Mouse (Mus musculus): ENCODE measurements at regions not wholly inside any gene's neighbourhood (a gene's known extent, or its start where the extent isn't known, plus 50 kb on each side); places are given as distances from the start of the nearest gene placed in this dataset.

DNA sequence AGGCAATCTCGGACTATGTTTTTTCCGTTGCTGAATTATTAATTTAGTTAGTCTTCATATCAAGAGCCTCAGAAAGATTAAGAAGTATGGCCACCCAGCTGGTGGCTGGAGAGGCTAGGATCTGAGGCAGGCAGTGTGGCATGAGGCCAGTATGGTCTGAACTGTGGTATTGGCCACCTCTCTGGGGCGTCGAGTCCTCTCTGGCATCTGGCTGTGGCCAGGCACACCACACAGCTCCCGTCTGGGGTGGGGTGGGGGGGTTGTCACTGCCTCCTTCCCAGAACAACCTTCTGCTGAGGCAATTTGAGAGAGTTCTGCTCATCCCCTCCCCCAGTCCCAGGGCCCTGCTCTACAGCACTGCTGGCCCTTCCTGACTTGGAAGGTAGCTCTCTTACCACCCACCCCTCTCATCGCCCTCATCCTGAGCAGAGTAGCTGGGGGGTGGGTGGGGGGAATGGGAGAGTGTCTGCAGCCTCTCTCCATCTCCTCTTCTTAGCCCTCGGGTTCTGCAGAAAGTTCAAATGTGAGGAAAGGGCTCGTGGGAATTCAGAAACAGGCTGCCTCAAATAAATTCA, 103.2 kb downstream of the Vegfa start:
- no peak for DNase-seq (ENCODE audit: low spot score in 2 of 2)

DNA sequence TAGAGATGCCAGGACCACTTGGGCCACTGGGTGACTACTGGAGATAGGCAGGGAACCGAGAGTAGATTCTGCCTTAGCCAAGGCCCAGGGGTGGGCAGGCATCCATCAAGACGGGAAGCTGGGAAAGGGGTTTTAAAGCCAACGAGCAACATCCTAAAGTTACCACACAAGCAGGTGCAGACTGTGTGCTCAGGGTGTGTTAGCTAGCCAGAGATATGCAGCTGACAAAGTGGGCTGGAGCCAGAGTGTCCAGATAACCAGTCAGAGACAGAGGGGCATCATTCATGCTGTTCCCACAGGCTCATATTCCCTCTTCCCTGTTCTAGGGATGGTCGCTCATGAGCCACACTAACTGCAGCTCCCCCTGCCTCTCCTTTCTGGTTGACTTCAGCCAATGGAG, 104.2 kb downstream of the Vegfa start:
- DNase-seq (ENCODE audit: low spot score in 2 of 2), result no peak

DNA sequence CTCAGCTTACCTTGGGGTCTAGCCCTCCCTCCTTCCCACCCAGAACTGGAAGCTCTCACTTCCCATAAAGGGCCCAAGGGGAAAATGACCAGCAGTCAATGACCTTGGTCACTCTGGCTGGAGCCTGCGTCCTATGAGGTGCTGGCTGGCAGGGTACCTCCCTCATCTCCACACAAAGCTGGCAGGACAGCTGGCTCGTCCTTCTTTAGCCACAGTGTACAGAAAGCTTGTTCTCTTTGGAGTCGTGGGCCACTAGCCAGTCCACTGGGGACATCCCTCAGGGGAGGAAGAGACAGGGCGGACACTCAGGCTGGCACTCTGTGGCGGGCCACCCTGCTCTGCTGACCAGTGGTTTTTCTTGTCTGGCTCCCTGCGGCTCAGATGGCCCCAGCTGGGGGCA, 106.3 kb downstream of the Vegfa start:
- no peak for DNase-seq (ENCODE audit: low spot score in 2 of 2)

DNA sequence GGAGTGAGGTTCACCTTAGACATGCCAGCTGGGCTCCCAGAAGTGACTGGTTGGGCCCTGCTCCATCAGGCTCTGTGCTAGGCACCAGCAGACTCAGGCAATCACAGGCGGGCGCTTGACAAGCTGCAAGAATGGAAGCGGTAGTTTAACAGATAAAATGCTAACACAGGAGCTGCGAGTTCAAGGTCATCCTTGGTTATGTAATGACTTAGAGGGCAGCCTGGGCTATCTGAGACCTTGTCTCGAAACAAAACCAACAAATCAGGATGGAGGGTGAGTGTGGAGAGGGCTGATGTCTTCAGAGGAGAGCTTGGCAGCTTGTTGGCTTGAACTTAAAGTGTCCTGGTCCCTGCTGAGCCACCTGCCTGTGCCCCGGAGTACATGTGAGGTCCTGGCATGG, 107.6 kb downstream of the Vegfa start:
- no peak for DNase-seq (ENCODE audit: low spot score in 2 of 2)

DNA sequence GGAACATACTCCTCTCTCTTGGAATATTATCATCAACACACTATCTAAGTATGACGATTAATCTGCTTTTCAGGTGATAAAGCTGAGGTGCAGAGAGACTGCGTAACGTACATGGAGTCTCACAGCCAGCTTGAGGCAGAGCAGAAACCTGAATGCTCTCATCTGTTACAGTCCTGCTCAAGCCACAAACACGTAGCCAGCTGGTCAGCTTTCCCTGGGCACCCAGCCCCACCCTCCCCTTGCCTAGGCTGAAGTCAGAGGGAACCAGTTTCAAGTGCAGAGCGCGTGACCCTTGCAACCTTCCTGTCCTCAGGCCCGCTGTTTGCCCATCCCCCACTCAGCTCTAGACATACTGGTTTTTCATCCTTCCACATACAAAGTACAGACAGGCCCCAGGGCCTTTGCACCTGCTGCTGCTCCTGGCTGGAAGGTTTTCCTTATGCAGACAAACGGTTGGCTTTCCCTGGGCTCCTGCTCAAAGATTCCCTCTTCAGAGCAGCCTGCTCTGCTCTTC, 108.9 kb downstream of the Vegfa start:
- DNase-seq (ENCODE audit: low spot score in 2 of 2), result no peak

DNA sequence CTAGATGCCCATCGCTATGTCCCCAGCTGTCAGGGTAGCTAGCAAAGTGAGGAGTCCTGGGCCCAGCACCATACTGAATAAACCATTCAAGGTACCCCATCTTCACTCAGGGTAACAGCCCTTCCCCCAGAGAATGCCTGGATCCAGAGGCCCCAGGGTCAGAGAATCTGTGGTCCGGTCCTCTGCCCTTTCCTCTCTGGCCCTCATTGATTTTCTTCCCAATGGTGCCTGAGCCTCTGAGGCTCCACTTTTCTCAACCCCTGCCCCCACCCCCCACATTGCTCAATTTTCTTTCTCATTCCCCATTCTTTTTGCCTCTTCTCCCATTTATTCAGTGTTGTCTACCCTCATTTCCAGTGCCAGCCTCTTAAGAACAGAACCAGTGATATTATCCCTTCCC, 114.5 kb downstream of the Vegfa start:
- no peak for DNase-seq (ENCODE audit: low spot score in 2 of 2)

DNA sequence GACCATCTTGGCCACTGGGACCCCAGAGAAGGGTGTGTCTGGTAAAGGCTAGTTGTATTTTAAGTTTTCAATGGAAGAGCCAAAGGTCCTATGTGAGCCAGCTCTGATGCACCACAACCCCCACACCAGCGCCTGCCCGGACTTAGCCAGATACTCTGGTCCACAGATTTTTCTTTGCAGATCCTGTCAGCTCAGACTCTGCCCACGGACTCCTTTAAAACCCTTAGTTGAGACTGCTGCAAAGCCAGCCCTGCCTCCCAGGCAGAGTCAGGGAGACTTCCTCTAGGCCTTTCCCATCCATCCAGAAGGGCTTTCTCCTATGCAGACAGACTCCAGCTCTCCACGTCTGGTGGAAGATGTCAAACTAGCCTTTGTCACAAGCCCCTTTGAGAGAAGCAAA, 115.2 kb downstream of the Vegfa start:
- no peak for DNase-seq (ENCODE audit: low spot score in 2 of 2)

DNA sequence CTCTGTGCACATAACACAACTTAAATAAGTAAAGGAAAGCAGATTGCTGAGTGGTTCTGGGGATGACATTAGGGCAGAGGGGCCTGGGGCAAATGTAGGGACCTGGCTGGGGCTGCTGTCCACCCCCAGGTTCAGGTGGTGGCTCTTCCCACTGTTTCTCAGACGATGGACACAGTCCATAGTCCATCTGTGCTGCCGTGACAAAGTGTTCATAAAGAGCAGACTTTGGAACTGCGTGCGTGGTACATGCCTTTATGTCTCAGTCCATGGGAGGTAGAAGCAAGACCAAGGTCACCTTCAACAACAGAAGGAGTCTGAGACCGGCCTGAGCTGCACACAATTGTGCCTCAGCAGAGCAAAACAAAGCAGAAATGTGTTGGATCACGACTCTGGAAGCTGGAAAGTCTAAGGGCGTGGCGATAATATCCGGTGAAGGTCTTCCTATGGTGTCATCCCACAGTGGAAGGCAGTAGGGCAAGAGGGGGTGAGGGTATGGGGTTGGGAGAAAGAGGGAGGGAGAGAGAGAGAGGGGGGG, 117.4 kb downstream of the Vegfa start:
- DNase-seq (ENCODE audit: low spot score in 2 of 2), result no peak

DNA sequence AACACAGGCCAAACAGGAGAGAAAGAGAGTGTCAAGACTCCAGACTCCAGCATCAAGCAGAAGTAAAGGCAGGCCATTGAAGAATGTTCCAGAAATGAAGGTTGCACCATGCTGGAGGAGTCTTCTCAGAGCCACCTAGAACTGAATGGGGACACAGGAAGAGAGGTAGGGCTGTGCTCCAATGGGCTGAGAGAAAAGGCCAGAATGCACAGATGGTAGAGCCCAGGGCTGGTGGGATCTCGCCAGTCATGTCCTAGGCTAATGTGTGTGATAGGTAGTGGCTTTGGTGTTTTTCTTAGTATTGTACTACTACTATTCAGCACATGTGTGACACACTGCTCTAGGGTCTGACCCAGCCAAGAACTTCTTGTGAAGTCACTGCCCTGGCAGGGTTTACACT, 117.9 kb downstream of the Vegfa start:
- DNase-seq (ENCODE audit: low spot score in 2 of 2), result no peak

DNA sequence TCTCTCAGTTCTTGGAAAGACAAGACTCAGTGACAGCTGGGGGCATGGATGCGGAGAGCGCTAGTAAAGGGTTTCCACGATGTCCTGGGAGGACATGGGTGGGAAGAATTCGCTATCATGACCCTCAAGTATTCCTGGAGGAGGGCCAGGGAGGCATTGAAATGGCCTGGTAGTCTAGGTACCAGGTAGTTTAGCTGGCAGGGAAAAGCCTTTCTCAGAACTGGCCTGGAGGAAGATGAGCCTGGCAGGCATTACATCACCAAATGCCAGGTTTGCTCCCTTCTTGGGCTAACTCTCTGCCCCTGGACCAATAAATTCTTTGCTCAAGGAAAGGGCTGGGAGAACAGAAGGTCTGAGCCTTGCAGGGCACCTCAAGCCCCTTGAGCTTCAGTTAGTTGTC, 118.5 kb downstream of the Vegfa start:
- DNase-seq (ENCODE audit: low spot score in 2 of 2), result no peak

DNA sequence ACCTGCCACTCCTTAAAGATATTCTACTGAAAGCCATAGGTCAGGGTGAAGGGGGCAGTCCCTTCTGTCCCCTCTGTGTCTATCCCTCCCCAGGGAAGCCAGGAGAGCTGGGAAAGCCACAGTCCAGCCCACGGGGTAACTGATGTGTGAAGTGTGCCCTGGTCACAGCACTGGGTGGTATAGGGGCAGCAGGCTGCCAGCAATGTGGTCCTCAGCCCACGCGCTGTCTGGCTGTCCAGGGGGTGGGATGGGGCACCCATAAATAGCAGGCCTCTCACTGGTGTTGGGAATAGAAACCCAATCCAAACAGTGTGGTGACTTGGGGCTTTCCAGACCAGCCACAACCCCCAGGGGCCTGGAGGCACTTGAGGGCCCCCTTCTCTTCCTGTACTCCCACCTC, 120.0 kb downstream of the Vegfa start:
- DNase-seq (ENCODE audit: low spot score in 2 of 2), result no peak

DNA sequence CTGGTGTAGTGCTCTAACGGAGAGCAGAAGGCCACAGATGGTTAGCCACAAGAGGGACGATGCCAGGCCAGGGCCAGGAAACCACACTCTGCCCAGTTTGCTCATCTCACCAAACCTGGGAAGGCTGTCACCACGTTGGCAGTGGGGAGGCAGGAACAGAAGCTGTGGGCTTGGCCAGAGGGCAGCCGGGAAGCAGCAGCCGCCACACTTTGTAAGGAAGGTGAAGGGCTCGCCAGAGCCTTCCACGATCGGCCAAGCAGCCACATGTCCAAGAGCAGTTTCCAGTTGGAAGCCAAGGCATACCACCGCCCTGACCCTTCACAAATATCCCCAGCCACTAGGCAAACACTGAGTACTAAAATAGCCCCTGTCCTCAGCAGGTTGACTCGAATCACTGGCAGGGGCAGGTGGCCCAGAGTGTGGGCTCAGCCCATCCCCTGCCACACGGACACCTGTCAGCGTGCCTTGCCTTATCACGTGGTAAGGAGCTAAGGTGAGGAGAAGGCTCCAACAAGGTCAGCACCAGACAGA, 120.9 kb downstream of the Vegfa start:
- DNase-seq (ENCODE audit: low spot score in 2 of 2), result no peak

DNA sequence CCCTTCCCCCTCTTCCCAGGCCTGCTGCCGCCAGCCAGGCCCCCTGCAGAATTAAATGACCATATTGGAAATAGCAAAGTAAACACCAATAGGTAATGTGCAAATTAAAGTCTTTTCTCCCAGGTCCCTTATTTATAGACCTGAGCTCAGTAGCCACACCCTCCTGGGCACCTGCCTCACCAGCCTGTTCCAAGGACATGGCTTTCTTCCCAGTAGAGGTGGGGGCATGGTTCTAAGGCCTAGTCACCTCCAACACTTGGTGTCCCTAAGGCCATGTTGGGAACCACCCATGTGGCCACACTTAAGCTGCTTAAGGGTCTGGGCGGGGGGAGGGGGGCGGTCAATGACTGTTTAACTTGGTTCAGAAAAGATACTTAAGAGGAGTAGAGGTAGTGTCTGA, 121.9 kb downstream of the Vegfa start:
- DNase-seq (ENCODE audit: low spot score in 2 of 2), result no peak

DNA sequence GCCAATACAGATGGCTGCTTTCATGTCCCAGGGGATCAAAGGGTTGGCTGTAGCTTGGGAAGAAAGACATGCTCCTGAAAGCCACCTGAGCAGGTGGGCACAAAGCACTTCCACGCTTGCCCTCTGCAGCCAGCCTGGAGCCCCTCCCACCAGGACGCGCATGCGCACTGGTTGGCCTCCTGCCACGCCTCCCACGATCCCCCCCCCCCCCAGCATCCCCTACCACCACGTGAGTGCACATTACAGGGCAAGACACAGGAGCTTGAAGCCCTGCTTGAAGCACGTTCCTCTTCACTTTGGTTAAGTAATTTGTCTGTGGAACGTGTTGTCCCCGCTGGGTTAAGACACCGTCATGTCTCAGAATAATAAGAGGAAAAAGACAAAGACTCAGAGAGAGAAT, 124.6 kb downstream of the Vegfa start:
- no peak for DNase-seq (ENCODE audit: low spot score in 2 of 2)

DNA sequence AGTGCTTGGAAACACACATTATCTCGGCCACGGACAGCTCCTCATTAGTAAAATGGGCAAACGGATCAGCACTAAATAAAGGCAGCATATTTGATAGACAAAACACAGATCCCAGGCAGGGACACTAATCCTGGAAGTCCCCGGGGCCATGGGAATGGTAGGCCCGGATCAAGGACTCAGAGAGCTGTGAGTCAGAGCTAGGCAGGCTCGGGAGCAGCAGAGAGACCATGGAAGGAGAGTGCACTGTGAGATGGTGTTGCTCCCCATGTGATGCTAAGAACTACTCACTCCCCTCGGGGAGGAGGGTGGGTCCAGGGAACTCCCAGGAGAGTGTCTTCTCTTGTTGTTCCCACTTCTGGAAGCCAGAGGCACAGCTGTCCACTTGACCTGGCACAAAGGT, 126.6 kb downstream of the Vegfa start:
- DNase-seq (ENCODE audit: low spot score in 2 of 2), result no peak

DNA sequence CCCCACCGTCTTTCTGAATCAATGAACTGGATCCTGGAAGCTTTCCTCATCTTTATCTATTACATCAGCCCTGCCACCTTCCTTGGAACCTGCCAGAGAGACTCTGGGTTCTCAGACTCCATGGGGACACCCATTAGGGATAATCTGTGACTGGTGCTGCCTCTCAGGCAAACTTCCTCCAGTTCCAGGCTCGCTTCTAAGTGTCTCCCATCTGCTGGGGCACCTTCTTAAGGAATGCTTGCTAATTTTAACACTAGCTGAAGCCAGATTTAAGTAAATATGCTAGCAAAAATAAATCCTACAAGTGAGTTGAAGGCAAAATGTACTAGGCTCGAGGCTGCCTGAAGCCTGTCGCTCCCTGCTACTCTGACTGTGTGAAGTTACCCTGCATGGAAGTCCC, 127.9 kb downstream of the Vegfa start:
- DNase-seq (ENCODE audit: low spot score in 2 of 2), result peak; percentile 23 to 38

DNA sequence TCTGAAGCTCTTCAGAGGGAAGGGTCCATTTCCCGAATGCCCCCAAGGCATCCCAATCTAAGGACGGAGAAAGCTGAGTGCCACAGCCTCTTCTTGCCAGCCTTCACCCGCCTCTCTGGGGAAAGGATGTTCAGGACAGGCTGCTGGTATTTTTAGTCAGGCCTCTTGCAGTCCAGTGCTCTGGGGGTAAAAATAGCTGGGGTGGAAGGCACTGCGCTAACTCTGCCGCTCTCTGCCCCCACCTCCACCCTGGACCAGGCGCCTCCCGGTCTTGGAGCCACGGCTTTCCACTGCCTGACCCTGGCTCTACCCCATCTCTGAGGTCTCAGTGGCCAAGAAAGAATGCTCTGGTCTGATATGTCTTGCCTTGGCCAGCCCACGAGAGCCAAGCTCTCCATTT, 128.9 kb downstream of the Vegfa start:
- DNase-seq (ENCODE audit: low spot score in 2 of 2), result no peak

DNA sequence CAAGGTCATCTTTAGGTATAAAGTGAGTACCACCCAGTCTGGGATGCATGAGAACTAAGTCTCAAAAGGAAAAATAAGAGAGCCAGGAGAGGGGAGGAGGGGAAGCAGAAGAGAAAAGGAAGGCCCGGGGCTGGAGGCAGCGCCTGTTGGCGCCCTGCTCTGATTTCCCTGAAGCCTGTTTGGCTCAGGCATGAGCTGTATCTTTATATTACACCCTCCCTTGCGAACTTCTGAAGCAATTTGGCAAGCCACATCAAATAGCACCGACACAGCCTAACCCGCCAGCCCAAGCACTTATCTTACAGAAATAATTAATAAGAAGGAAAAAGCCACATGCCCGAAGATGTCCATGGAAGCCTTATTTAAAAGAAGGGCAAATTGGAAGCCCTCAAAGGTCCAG, 129.5 kb downstream of the Vegfa start:
- no peak for DNase-seq (ENCODE audit: low spot score in 2 of 2)

DNA sequence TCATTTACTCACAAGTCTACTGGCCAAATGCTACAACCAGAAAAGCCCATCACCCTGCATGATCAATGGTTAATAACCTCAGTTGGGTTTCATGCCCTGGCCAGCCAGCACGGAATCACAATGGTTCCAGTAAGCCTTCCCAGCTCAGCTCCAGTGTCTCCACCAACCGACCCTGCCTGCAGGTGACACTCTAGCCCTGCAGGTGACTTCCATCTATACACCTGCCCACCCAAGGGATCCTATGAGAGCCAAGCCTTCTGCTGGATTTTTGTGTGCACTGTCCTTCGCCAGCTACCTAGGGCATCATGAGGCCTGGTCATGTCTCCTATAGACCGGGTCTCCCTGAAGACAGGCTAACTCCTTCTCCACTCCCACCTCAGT, 135.3 kb downstream of the Vegfa start:
- no peak for DNase-seq (ENCODE audit: low spot score in 2 of 2)

DNA sequence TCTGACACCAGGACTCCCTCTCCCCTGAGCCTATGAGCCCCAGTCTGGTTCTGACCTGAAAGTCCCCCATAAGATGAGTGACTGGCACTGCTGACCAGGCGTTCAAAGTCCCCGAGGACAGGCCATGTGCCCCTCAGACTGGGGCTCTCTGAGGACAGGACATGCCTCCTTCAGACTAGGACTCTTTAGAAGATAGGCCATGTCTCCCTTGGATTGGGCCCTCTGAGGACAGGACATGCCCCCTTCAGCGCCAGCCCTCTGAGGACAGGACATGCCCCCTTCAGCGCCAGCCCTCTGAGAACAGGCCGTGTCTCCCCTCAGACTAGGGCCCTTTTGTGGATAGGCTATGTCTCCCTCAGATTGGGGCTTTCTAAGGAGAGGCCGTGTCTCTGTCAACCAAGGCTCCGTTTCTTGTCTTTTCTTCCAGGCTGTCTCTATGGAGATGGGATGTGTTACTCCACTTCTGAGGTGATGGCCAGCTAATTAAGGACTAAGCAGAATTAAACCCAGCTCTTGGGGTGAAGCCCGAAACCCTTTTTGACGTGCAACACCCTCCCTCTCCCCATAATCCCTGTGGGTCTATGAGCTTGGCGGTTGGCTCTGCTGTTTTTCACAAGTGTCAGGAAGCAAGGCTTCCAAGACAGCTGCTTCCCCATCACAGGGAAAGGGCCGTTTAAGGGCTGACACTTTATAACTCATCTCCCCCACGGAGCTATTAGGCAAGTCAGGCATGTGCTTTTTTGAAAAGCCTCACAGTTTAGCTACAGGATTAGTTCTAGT, 135.8 kb downstream of the Vegfa start:
- no peak for DNase-seq (ENCODE audit: low spot score in 2 of 2)

DNA sequence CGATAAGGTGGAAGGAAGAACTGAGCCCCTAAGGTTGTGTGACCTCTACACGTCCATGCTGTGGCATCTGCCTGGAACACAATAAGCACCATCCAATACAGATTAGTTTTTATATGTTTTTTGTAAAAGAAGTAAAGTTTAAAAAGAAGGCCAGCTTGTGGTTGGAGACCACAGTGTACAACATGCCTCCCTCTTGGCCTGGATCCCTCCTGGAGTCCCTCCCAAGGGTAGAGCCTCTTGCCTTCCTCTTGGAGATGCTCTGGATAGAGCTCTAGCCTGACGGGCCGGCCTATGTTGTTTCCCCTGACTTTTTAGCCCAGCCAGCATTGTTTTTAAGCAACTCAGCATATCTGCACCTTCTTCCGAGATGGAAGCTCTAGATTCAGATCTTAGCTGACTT, 138.0 kb downstream of the Vegfa start:
- no peak for DNase-seq (ENCODE audit: low spot score in 2 of 2)

DNA sequence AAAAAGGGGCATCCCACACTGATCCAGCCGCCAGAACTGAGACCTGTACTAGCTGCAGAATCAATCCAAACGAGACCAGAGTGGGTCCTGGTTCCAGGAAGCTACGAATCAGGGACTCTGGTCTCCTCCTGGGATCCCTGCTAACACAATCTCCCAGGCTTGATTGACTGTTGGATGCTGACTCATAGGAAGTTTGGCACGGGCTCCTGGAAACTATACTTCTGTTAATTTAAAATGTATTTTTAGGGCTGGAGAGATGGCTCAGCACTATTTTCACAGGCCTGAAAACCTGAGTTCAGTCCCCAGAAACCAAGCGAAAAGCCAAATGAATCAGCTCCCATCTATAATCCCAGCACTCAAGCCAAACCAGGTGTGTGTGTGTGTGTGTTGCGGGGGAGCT, 138.5 kb downstream of the Vegfa start:
- no peak for DNase-seq (ENCODE audit: low spot score in 2 of 2)

DNA sequence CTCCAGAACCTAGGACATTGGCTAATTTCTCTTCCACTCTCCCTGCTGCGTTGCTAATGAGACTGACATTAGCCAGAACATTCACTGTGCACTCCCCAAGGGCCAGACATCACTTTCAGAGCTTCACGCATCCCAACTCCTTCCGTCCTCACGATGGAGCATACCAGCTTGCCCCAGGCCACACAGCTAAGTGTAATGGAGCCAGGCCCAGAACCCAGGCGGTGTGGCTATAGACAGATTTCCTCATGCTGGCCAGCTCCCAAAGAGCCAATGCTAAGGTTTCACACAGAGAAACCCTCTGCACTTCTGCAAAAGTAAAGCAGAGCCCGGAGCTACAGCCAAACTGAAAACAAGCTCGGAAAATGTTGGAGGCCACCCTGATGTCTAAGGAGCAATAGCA, 139.1 kb downstream of the Vegfa start:
- no peak for DNase-seq (ENCODE audit: low spot score in 2 of 2)

All from frontal cortex, postnatal 14 days (tissue).